Mouse (Mus musculus) C2C12 (cell line): ENCODE measurements around the gene Slc9b2.

ENCODE experiments used
- CEBPB ChIP-seq: IDR thresholded peaks from one replicate; pipeline ENCODE4 v1.6.1; 2011; ENCODE audit warnings: low read depth, mild to moderate bottlenecking, control low read depth, moderate library complexity
- CTCF ChIP-seq: IDR thresholded peaks from one replicate; pipeline ENCODE4 v1.5.1; 2011; ENCODE audit not compliant: control insufficient read depth, insufficient read depth, insufficient read length
- FOSL1 ChIP-seq: IDR thresholded peaks from one replicate; pipeline ENCODE4 v1.8.0; 2011; ENCODE audit warnings: mild to moderate bottlenecking, low read length; ENCODE audit not compliant: poor library complexity, insufficient read depth, severe bottlenecking
- MAX ChIP-seq: IDR thresholded peaks from one replicate; pipeline ENCODE4 v1.6.1; 2011; ENCODE audit warnings: mild to moderate bottlenecking, control low read depth
- MYOD1 ChIP-seq: IDR thresholded peaks from one replicate; pipeline ENCODE4 v1.6.1; 2011; ENCODE audit warnings: low read depth; ENCODE audit not compliant: control insufficient read depth, insufficient read length
- MYOG ChIP-seq: IDR thresholded peaks from one replicate; pipeline ENCODE4 v1.6.1; 2011; ENCODE audit not compliant: control insufficient read depth, insufficient read length; ENCODE audit errors: extremely low read depth
- USF1 ChIP-seq: IDR thresholded peaks from one replicate; pipeline ENCODE4 v1.6.1; 2011; ENCODE audit warnings: low read depth, mild to moderate bottlenecking, control low read depth, moderate library complexity

DNA sequence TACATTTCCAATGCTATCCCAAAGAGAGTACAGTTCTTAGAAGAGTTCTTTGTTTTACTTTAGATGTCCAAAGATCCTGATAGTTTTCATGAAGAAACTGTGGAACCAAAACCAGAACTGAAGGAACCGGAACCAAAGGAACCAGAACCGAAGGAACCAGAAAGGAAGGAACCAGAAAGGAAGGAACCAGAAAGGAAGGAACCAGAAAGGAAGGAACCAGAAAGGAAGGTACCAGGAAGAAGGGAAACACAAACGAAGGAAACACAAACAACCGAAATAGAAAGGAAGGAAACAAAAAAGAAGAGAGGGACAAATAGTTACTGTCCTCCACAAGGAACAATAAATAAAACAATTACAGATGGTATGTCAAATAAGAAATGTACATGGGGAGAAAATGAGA is 49.9 kb downstream of the Slc9b2 start:
- no peak for TF ChIP-seq MAX
- no peak for TF ChIP-seq MYOD1
- TF ChIP-seq CTCF = no peak
- TF ChIP-seq CEBPB = no peak
- no peak for TF ChIP-seq USF1
- no peak for TF ChIP-seq FOSL1
- no peak for TF ChIP-seq MYOG
